Mouse (Mus musculus): ENCODE data around the gene Sp6. TPM values are rescaled to one million over a fixed set of nuclear protein-coding genes. Genes with fewer than 3 reads are reported as not detected.

Sp6 gene
- 0.28 TPM for polyA plus RNA-seq (2014; fragmentation: Illumina TruSeq; extraction: RNeasy Lipid Tissue Mini Kit (QIAGEN cat#74804); ENCODE audit: low read depth, low replicate concordance)

GRCm38 (mm10) chr11:97013121-97013670 lies at the start of gene Sp6:
TSS of gene Sp6 (plus strand) at chr11:97013394.

GRCm38 (mm10) chr11:96982859-96983258 lies 30.3 kb upstream of the Sp6 start, which contains the start of gene Sp2:
TSS of gene Sp2 (minus strand) at chr11:96982959.

DNA sequence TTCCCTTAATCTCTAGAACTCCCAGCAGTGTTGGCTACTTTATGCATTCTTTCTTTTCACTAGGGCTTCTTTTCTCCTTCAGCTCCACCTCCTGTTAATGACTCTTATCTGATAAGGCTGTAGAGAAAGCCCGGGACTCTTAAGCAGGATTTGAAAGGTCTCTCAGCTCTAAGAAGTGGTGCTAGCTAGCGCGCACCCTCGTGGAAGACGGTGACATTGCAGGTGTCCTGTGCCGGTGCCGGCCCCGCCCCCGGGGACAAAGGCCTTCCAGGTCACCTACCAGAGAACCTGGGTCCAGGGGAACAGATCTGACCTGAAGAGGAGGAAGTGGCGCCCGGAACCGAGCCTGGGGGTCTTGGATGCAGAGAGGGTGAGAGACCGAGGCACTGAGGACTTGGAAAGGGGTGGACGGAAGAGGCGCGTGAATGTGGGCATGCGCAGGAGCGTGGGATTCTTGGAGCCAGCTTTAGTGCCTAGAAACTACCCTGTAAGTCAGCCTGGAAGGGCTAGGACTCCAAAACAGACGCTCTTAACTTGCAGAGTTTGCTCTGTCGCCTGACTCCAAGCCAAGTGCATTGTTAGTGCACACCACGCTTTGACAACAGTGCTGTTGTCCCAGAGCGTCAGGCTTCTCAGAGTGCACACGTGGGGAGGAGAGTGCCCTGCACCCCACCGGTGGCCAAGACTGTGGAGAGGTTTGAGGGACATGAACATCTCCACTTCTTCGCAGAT lies 16.7 kb downstream of the Sp6 start, which contains the start of gene Scrn2:
TSS of gene Scrn2 (plus strand) at position 253 of the 732 bp plus-strand sequence.

GRCm38 (mm10) chr11:97041022-97041899 lies 28.1 kb downstream of the Sp6 start, which contains the start of the genes Lrrc46 and Mrpl10:
TSS of gene Lrrc46 (minus strand) at chr11:97041407.
TSS of gene Mrpl10 (plus strand) at chr11:97041560.

GRCm38 (mm10) chr11:97050216-97050943 lies 37.2 kb downstream of the Sp6 start, which contains the start of gene Osbpl7:
TSS of gene Osbpl7 (plus strand) at chr11:97050628.

Other genes with a start within 250 kb of the Sp6 start
- gene Snx11, start 235.8 kb upstream of the Sp6 start, polyA plus RNA-seq (2014; fragmentation: Illumina TruSeq; extraction: RNeasy Lipid Tissue Mini Kit (QIAGEN cat#74804); ENCODE audit: low read depth, low replicate concordance) = 2.3 TPM
- 83.3 TPM for gene Cbx1, start 224.3 kb upstream of the Sp6 start, polyA plus RNA-seq (2014; fragmentation: Illumina TruSeq; extraction: RNeasy Lipid Tissue Mini Kit (QIAGEN cat#74804); ENCODE audit: low read depth, low replicate concordance)
- 45.5 TPM for gene Nfe2l1, start 183.4 kb upstream of the Sp6 start, polyA plus RNA-seq (2014; fragmentation: Illumina TruSeq; extraction: RNeasy Lipid Tissue Mini Kit (QIAGEN cat#74804); ENCODE audit: low read depth, low replicate concordance)
- gene Copz2, start 163.5 kb upstream of the Sp6 start, polyA plus RNA-seq (2014; fragmentation: Illumina TruSeq; extraction: RNeasy Lipid Tissue Mini Kit (QIAGEN cat#74804); ENCODE audit: low read depth, low replicate concordance) = 14.4 TPM
- 22.7 TPM for gene Cdk5rap3, start 96.9 kb upstream of the Sp6 start, polyA plus RNA-seq (2014; fragmentation: Illumina TruSeq; extraction: RNeasy Lipid Tissue Mini Kit (QIAGEN cat#74804); ENCODE audit: low read depth, low replicate concordance)
- 14.7 TPM for gene Prr15l, start 85.3 kb upstream of the Sp6 start, polyA plus RNA-seq (2014; fragmentation: Illumina TruSeq; extraction: RNeasy Lipid Tissue Mini Kit (QIAGEN cat#74804); ENCODE audit: low read depth, low replicate concordance)
- 16.3 TPM for gene Pnpo, start 69.4 kb upstream of the Sp6 start, polyA plus RNA-seq (2014; fragmentation: Illumina TruSeq; extraction: RNeasy Lipid Tissue Mini Kit (QIAGEN cat#74804); ENCODE audit: low read depth, low replicate concordance)
- gene Sp2, start 30.4 kb upstream of the Sp6 start, polyA plus RNA-seq (2014; fragmentation: Illumina TruSeq; extraction: RNeasy Lipid Tissue Mini Kit (QIAGEN cat#74804); ENCODE audit: low read depth, low replicate concordance) = 2.5 TPM
- gene Scrn2, start 16.5 kb downstream of the Sp6 start, polyA plus RNA-seq (2014; fragmentation: Illumina TruSeq; extraction: RNeasy Lipid Tissue Mini Kit (QIAGEN cat#74804); ENCODE audit: low read depth, low replicate concordance) = not detected
- gene Lrrc46, start 28.0 kb downstream of the Sp6 start, polyA plus RNA-seq (2014; fragmentation: Illumina TruSeq; extraction: RNeasy Lipid Tissue Mini Kit (QIAGEN cat#74804); ENCODE audit: low read depth, low replicate concordance) = 0.81 TPM
- 18.1 TPM for gene Mrpl10, start 28.2 kb downstream of the Sp6 start, polyA plus RNA-seq (2014; fragmentation: Illumina TruSeq; extraction: RNeasy Lipid Tissue Mini Kit (QIAGEN cat#74804); ENCODE audit: low read depth, low replicate concordance)
- gene Osbpl7, start 37.2 kb downstream of the Sp6 start, polyA plus RNA-seq (2014; fragmentation: Illumina TruSeq; extraction: RNeasy Lipid Tissue Mini Kit (QIAGEN cat#74804); ENCODE audit: low read depth, low replicate concordance) = not detected
- not detected for gene Tbx21, start 101.9 kb downstream of the Sp6 start, polyA plus RNA-seq (2014; fragmentation: Illumina TruSeq; extraction: RNeasy Lipid Tissue Mini Kit (QIAGEN cat#74804); ENCODE audit: low read depth, low replicate concordance)
- gene Tbkbp1, start 138.1 kb downstream of the Sp6 start, polyA plus RNA-seq (2014; fragmentation: Illumina TruSeq; extraction: RNeasy Lipid Tissue Mini Kit (QIAGEN cat#74804); ENCODE audit: low read depth, low replicate concordance) = 0.16 TPM
- 79.1 TPM for gene Kpnb1, start 174.5 kb downstream of the Sp6 start, polyA plus RNA-seq (2014; fragmentation: Illumina TruSeq; extraction: RNeasy Lipid Tissue Mini Kit (QIAGEN cat#74804); ENCODE audit: low read depth, low replicate concordance)